Mouse (Mus musculus) intestine, embryonic 16.5 days (tissue): ENCODE data around the gene Sult3a1. TPM values are rescaled to one million over a fixed set of nuclear protein-coding genes. Genes with fewer than 3 reads are reported as not detected.
"Not testable (repeated sequence)": the region's sequence is repeated elsewhere in the genome, so short reads cannot be mapped to it uniquely, and the experiment has no call there.

Experiments used
- ATAC-seq: fragments of 200-750 bp; cut with Nextera tagmentation; 2 replicates; pipeline ENCODE4 v1.8.0; 2017; ENCODE audit warnings: moderate TSS enrichment, moderate library complexity
- H3K27ac ChIP-seq: fragments of 300-500 bp; sonication (generic); 2 replicates; pipeline ENCODE4 v1.5.1; 2014; ENCODE audit warnings: mild to moderate bottlenecking, low read length
- H3K27me3 ChIP-seq: fragments of 300-500 bp; sonication (generic); replicated peaks from 2 replicates; pipeline ENCODE4 v1.6.1; 2014; ENCODE audit warnings: low read length, control low read depth, mixed read lengths; ENCODE audit not compliant: control insufficient read depth, insufficient read depth
- H3K36me3 ChIP-seq: fragments of 300-500 bp; sonication (generic); 2 replicates; pipeline ENCODE4 v1.6.1; 2014; ENCODE audit warnings: low read length, control low read depth; ENCODE audit not compliant: control insufficient read depth, insufficient read depth
- H3K4me1 ChIP-seq: fragments of 300-500 bp; sonication (generic); 2 replicates; pipeline ENCODE4 v1.6.1; 2014; ENCODE audit warnings: low read length, control low read depth, mixed read lengths; ENCODE audit not compliant: control insufficient read depth, insufficient read depth
- H3K4me2 ChIP-seq: fragments of 300-500 bp; sonication (generic); 2 replicates; pipeline ENCODE4 v1.6.1; 2014; ENCODE audit warnings: low read depth, low read length, control low read depth
- H3K4me3 ChIP-seq: fragments of 300-500 bp; sonication (generic); 2 replicates; pipeline ENCODE4 v1.5.1; 2014; ENCODE audit warnings: mild to moderate bottlenecking, low read length
- H3K9ac ChIP-seq: fragments of 300-500 bp; sonication (generic); 2 replicates; pipeline ENCODE4 v1.6.1; 2014; ENCODE audit warnings: low read depth, low read length
- H3K9me3 ChIP-seq: fragments of 300-500 bp; sonication (generic); 2 replicates; pipeline ENCODE4 v1.6.1; 2016; ENCODE audit warnings: low read length, control low read depth; ENCODE audit not compliant: control insufficient read depth
- WGBS: fragments of 180-500 bp; shearing (Covaris S2); extraction: QIAGEN DNeasy Blood & Tissue Kit; methylation state at CpG from one replicate; pipeline ENCODE4 v1.1.7; 2014; 5-methylcytosine and 5-hydroxymethylcytosine counted together
- polyA plus RNA-seq: library from polyadenylated mRNA; unstranded; fragments of >200 nt; fragmentation: Nextera tagmentation; extraction: Ambion mirVana; gene quantifications from 2 replicates; pipeline ENCODE4 v1.2.1, GENCODE M21; 2015

Sult3a1 gene
- polyA plus RNA-seq: not detected in 2 replicates

- no peaks in the 10 kb centered on the region for H3K9me3 ChIP-seq
- H3K4me3 ChIP-seq: no peak within 1 kb of the TSS
- ATAC-seq: no peak
- H3K4me1 ChIP-seq: no peaks in the 10 kb centered on the region
- H3K36me3 ChIP-seq: no peaks in the 10 kb centered on the region
- no peaks in the 10 kb centered on the region for H3K27me3 ChIP-seq
- H3K27ac ChIP-seq: no peak within 1 kb of the TSS
- H3K9ac ChIP-seq: no peak within 1 kb of the TSS
- no peak within 1 kb of the TSS for H3K4me2 ChIP-seq
Measured at GRCm38 (mm10) chr10:33857421-33857820, at the start of gene Sult3a1. Gene Sult3a1, plus strand, starts transcription at chr10:33857721.

GRCm38 (mm10) chr10:33811807-33812206 lies 45.7 kb upstream of the Sult3a1 start:
- Histone ChIP-seq H3K9ac (no peak overlapping the region), H3K4me2 (no peak overlapping the region), H3K36me3 (no peaks in the 10 kb centered on the region), H3K4me3 (no peak overlapping the region), H3K27ac (no peak overlapping the region), H3K9me3 (no peaks in the 10 kb centered on the region), H3K4me1 (no peaks in the 10 kb centered on the region), H3K27me3 (no peaks in the 10 kb centered on the region)
- WGBS: 35% methylated on average over 1 of the region's 1 CpGs
- ATAC-seq: no peak

- ATAC-seq: no peak
- H3K4me3 ChIP-seq: no peak overlapping the region
- H3K9ac ChIP-seq: no peak overlapping the region
- no peak overlapping the region for H3K27ac ChIP-seq
- H3K4me1 ChIP-seq: no peaks in the 10 kb centered on the region
- H3K4me2 ChIP-seq: no peak overlapping the region
- H3K36me3 ChIP-seq: no peaks in the 10 kb centered on the region
- no peaks in the 10 kb centered on the region for H3K9me3 ChIP-seq
- H3K27me3 ChIP-seq: no peaks in the 10 kb centered on the region
Measured at GRCm38 (mm10) chr10:33814266-33814665, 43.3 kb upstream of the Sult3a1 start.

- Histone ChIP-seq H3K4me1 (no peaks in the 10 kb centered on the region), H3K36me3 (no peaks in the 10 kb centered on the region), H3K9ac (no peak overlapping the region), H3K9me3 (no peaks in the 10 kb centered on the region), H3K27ac (no peak overlapping the region), H3K27me3 (no peaks in the 10 kb centered on the region), H3K4me3 (no peak overlapping the region), H3K4me2 (no peak overlapping the region)
- ATAC-seq: no peak
- WGBS: 61% methylated on average over 1 of the region's 1 CpGs
Measured at GRCm38 (mm10) chr10:33816923-33817322, 40.6 kb upstream of the Sult3a1 start.

GRCm38 (mm10) chr10:33820892-33821291 lies 36.6 kb upstream of the Sult3a1 start:
- no peak overlapping the region for H3K4me3 ChIP-seq

GRCm38 (mm10) chr10:33865994-33866393 lies 8.5 kb downstream of the Sult3a1 start:
- ATAC-seq: no peak
- no peaks in the 10 kb centered on the region for H3K27me3 ChIP-seq
- no peak overlapping the region for H3K9ac ChIP-seq
- no peaks in the 10 kb centered on the region for H3K36me3 ChIP-seq
- no peaks in the 10 kb centered on the region for H3K4me1 ChIP-seq
- H3K4me3 ChIP-seq: no peak overlapping the region
- no peak overlapping the region for H3K4me2 ChIP-seq
- H3K27ac ChIP-seq: no peak overlapping the region
- no peaks in the 10 kb centered on the region for H3K9me3 ChIP-seq
- WGBS: 55% methylated on average over 2 of the region's 2 CpGs

More at GRCm38 (mm10) chr10:33820892-33821291, 36.6 kb upstream of the Sult3a1 start:
- Histone ChIP-seq H3K9ac (no peak overlapping the region), H3K36me3 (no peaks in the 10 kb centered on the region), H3K4me1 (no peaks in the 10 kb centered on the region), H3K9me3 (no peaks in the 10 kb centered on the region), H3K27me3 (no peaks in the 10 kb centered on the region), H3K27ac (no peak overlapping the region), H3K4me2 (no peak overlapping the region)
- ATAC-seq: no peak
- WGBS: 93% methylated on average over 3 of the region's 3 CpGs

GRCm38 (mm10) chr10:33870441-33870840 lies 12.9 kb downstream of the Sult3a1 start:
- Histone ChIP-seq H3K9me3 (no peaks in the 10 kb centered on the region), H3K36me3 (no peaks in the 10 kb centered on the region), H3K27me3 (no peaks in the 10 kb centered on the region), H3K9ac (no peak overlapping the region), H3K27ac (no peak overlapping the region), H3K4me1 (no peaks in the 10 kb centered on the region), H3K4me2 (no peak overlapping the region), H3K4me3 (no peak overlapping the region)
- 17% methylated on average over 1 of the region's 1 CpGs for WGBS
- ATAC-seq: no peak

- ATAC-seq: no peak
- H3K4me3 ChIP-seq: no peak overlapping the region
- H3K27ac ChIP-seq: no peak overlapping the region
- no peaks in the 10 kb centered on the region for H3K27me3 ChIP-seq
- H3K4me1 ChIP-seq: no peaks in the 10 kb centered on the region
- WGBS: 86% methylated on average over 2 of the region's 2 CpGs
- H3K9ac ChIP-seq: no peak overlapping the region
- no peak overlapping the region for H3K4me2 ChIP-seq
- no peaks in the 10 kb centered on the region for H3K36me3 ChIP-seq
- H3K9me3 ChIP-seq: no peaks in the 10 kb centered on the region
Measured at GRCm38 (mm10) chr10:33872672-33873398, 15.3 kb downstream of the Sult3a1 start.

GRCm38 (mm10) chr10:33882411-33882810 lies 24.9 kb downstream of the Sult3a1 start:
- not testable (repeated sequence) for H3K36me3 ChIP-seq, ATAC-seq, H3K4me1 ChIP-seq, H3K27me3 ChIP-seq, H3K4me3 ChIP-seq, H3K9ac ChIP-seq, H3K9me3 ChIP-seq, H3K27ac ChIP-seq, H3K4me2 ChIP-seq
- WGBS: 88% methylated on average over 2 of the region's 2 CpGs

- H3K4me3 ChIP-seq, H3K9me3 ChIP-seq, H3K27me3 ChIP-seq, ATAC-seq, H3K9ac ChIP-seq, H3K36me3 ChIP-seq, H3K27ac ChIP-seq, H3K4me1 ChIP-seq, H3K4me2 ChIP-seq: not testable (repeated sequence)
- 80% methylated on average over 1 of the region's 1 CpGs for WGBS
Measured at GRCm38 (mm10) chr10:33901520-33901919, 44.0 kb downstream of the Sult3a1 start.
